Mouse (Mus musculus): ENCODE results near the gene Smim4.

The Smim4 gene

GRCm38 (mm10) chr14:31138897-31139429, 10.2 kb upstream of the Smim4 start:
- DNase-seq (ENCODE audit: low read depth, low spot score), result no peak

GRCm38 (mm10) chr14:31138219-31138896, 9.6 kb upstream of the Smim4 start:
- no peak for DNase-seq (ENCODE audit: low read depth, low spot score)

- DNase-seq (ENCODE audit: low read depth, low spot score), result no peak
These were observed 9.0 kb upstream of the Smim4 start for GRCm38 (mm10) chr14:31137791-31138190.

DNA sequence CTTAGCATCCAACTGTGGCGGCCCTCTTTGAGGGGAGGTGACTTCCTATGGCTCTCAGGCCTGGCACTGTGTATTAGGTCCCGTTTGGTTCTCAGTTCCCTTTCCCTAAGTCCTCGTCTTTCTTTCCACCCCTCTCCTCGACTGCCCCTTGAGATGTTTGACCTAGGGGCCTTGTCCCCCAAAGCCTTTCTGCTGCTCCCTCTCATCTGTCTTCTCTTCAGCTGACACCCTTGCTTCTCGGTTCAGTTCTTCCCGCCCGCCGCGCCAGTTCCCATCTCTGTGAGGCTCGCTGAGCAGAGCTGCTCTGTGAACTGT, 8.5 kb upstream of the Smim4 start:
- no peak for DNase-seq (ENCODE audit: low read depth, low spot score)

- DNase-seq (ENCODE audit: low read depth, low spot score), result no peak
These were observed 7.9 kb upstream of the Smim4 start for GRCm38 (mm10) chr14:31136411-31137280.

DNA sequence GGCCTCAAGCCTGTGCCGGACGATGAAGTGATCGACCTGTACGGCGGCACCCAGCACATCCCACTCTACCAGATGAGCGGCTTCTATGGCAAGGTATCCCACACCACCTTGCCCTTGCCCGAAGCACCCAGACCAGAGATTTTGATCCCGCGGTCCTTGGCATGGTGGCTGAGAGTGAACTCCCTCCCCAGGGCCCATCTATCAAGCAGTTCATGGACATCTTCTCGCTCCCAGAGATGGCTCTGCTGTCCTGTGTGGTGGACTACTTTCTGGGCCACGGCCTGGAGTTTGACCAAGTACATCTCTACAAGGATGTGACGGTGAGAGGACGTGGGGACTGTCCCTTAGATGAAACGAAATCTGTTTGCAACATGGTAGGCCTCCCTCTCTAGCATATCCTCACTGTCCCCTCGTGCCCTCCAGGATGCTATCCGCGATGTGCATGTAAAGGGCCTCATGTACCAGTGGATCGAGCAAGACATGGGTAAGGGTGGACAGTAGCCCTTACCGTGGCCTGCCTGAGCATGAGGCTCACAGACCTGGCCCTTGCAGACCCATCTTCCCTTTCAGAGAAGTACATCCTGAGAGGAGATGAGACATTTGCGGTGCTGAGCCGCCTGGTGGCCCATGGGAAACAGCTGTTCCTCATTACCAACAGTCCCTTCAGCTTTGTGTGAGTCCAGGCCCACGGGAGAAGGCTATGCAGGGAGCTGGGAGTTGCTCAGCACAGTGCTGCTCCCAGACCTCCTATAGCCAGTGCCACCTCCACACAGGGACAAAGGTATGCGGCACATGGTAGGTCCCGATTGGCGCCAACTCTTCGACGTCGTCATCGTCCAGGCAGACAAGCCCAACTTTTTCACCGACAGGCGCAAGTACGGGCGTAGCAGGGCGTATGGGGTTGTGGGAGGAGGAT, 7.0 kb upstream of the Smim4 start:
- DNase-seq (ENCODE audit: low read depth, low spot score), result no peak

DNA sequence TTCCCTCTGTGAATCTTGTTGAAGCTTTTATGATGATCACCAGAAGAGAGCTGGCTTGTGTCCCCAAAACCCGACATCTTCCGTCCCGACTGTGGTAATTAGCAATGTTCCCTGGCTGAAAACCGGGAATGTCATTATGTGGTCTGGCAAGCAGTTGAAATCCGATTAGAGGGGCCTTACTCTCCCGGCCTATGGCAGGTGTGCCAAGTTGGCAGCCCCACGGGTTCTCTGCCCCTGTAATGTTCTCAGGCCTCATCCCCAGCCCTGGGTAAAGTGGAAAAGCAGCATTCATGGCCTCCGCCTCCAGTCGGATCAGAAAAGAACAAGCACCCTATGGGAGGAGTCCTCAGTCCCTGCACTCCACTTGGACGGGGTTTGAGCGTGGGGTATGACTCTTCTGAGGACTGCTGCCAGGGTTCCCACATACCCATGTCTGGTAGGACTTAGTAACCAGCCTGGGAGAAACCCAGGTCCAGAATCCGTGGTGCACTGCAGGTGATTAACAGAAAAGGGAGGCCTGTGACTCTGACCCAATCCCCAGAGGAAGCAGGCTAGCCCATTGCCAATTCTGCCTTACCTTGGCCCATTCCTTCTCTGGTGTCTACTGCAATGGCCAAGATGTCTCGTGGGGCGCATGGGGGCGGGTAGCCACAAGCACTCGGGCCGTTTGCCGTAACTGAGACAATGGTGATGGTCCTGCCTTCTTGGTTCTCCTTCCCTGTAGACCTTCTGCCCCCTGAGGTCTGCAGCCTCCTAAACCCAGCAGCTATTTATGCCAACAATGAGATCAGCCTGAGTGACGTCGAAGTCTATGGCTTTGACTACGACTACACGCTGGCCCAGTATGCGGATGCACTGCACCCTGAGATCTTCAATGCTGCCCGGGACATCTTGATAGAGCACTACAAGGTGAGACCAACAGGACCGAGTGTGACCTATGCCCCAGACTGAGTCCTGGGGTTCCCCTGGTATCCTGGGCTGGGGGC, 5.6 kb upstream of the Smim4 start:
- no peak for DNase-seq (ENCODE audit: low read depth, low spot score)

GRCm38 (mm10) chr14:31133023-31133665, 4.4 kb upstream of the Smim4 start:
- no peak for DNase-seq (ENCODE audit: low read depth, low spot score)

DNA sequence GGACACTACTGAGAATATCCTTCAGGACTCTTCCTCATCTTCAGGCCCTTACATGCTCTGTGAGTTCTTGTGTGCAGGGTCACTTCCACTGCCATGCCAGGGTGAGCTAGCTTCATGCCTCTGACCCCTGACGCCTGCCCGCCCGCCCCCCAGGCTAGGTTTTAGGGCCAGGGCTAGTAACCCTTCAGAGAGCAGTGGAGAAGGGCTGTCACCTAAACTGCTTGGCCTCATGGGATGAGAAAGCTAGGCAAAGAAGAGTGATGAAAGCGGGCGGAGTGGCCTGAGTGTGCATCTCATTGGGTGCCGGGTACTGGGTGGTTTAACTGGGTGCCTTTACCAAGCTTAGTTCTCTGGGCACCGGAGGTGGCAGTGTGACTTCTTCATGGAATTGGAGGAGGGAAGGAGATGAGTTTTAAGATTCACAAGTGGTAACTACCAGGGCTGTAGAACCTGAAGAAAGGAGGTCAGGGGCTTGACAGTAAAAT, 3.8 kb upstream of the Smim4 start:
- no peak for DNase-seq (ENCODE audit: low read depth, low spot score)

- no peak for DNase-seq (ENCODE audit: low read depth, low spot score)
These were observed 3.3 kb upstream of the Smim4 start for GRCm38 (mm10) chr14:31132031-31132430.

DNA sequence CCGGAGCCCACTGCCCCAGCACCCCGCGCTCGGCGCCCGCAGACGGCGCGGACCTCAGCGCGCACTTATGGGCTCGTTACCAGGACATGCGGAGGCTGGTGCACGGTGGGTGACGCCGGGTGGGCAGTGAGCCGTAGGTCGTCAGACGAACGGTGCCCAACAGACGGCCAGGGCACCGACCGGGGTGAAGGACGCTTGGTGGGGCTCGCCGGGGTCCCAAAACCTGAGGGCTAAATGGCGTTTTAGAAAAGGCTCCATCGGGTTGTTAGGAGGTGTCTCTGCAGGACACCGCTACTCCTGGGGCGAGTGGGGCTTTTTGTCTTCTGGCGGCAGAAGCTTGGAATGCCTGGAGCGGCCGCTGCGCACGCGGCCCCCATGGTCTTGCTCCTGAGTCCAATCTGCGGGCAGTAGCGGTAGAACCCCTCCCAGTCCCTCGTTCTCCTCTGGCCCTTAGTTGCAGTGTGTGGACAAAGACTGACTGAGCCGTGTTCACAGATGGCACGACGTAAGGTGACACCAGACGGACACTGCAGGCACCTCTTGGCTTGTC, 2.6 kb upstream of the Smim4 start:
- DNase-seq (ENCODE audit: low read depth, low spot score), result no peak

- peak; percentile 85 for DNase-seq (ENCODE audit: low read depth, low spot score)
These were observed 1.8 kb upstream of the Smim4 start, which contains the start of gene Nt5dc2 for GRCm38 (mm10) chr14:31130236-31131220. Nt5dc2 (plus strand) TSS chr14:31131053.

DNA sequence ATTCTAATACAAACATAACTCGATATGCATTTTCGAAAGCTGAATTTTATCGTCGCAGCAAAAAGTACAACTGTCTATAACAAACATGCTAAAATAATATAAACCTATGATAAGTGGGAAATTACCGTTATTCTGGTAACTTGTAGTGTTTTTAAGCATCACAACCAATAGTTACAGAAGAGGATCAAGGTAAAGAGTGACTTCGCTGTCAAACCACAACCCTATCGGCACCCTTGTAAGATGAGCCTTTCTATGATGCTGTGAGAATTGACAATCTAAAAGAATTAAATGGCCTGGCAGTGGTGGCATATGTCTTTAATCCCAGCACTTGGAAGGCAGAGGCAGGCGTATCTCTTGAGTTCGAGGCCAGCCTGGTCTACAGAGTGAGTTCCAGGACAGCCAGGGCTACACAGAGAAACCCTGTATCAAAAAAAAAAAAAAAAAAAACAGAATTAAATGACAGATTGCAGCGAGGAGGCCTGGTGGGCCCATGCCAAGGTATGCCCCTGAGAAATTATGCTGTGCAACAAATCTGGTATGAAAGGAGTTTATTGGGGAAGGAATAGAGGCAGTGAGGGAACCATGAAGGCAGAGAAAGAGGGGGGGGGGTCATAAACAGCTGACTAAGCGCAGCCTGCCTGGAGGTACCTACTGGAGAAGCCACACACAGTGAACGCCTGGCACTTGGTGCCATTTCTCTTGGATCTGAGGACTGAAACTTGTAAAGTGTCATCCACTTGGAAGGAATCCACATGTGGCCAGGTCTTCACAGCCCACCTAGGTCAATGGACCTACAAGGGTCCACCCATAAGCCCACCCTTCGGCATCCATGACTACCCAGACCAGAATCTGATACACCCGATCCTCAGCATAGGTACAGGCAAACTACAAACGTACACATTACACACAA, 825 bp upstream of the Smim4 start:
- no peak for DNase-seq (ENCODE audit: low read depth, low spot score)

- no peak for DNase-seq (ENCODE audit: low read depth, low spot score)
These were observed 493 bp downstream of the Smim4 start for GRCm38 (mm10) chr14:31128101-31128825.

GRCm38 (mm10) chr14:31126826-31127225, 1.9 kb downstream of the Smim4 start:
- DNase-seq (ENCODE audit: low read depth, low spot score), result no peak
